Comparison of ENCODE assay signal across 25 mouse cellular contexts in genomic region chr3:21835526-21835925, GRCm38 (mm10).
A peak's percentile ranks its signal among the peaks of the same experiment; 100 is the strongest.
DNase-seq lines count a peak whose midpoint lies in the region; ATAC-seq and TF ChIP-seq lines count a peak whose summit lies in the region.
"Had no signal": no experiment of that assay in that cellular context is flagged by ENCODE, and none has a peak within 500 bp of the region (broad histone marks: within the 10 kb centered on the region; RNA-seq: fewer than 3 reads in every experiment).

No protein-coding gene starts in this region.

- H3K27ac ChIP-seq in midbrain, postnatal 0 days (ENCODE audit: low read depth, low read length), result no peak overlapping the region
- H3K27ac ChIP-seq in midbrain, embryonic 13.5 days, result no peak overlapping the region
- H3K27ac ChIP-seq: embryonic facial prominence, embryonic 12.5 days; forebrain, embryonic 12.5 days; heart, adult 2 months; heart, embryonic 13.5 days; hindbrain, postnatal 0 days; kidney, postnatal 0 days; midbrain, embryonic 12.5 days had no signal

- H3K27me3 ChIP-seq in midbrain, postnatal 0 days (ENCODE audit: insufficient read depth, low read length), result no peaks in the 10 kb centered on the region
- no peaks in the 10 kb centered on the region for H3K27me3 ChIP-seq in midbrain, embryonic 13.5 days
- H3K27me3 ChIP-seq: embryonic facial prominence, embryonic 12.5 days; forebrain, embryonic 12.5 days; heart, embryonic 13.5 days; midbrain, embryonic 12.5 days had no signal

- H3K9me3 ChIP-seq in midbrain, postnatal 0 days (ENCODE audit: low read length), result no peaks in the 10 kb centered on the region
- no peaks in the 10 kb centered on the region for H3K9me3 ChIP-seq in midbrain, embryonic 13.5 days
- H3K9me3 ChIP-seq: embryonic facial prominence, embryonic 12.5 days; forebrain, embryonic 12.5 days; heart, embryonic 13.5 days; midbrain, embryonic 12.5 days had no signal

- ATAC-seq in midbrain, postnatal 0 days (ENCODE audit: low FRiP score), result no peak
- no peak for ATAC-seq in midbrain, embryonic 13.5 days
- no peak for ATAC-seq in megakaryocyte-erythroid progenitor cell, adult 5-6 weeks (replicated peaks; ENCODE audit: low FRiP score, low TSS enrichment, poor library complexity, severe bottlenecking)
- ATAC-seq: CD4-positive, CD25-positive, alpha-beta regulatory T cell, adult 4 months; hindbrain, postnatal 0 days; intestine, embryonic 16.5 days had no signal

- WGBS in midbrain, postnatal 0 days, result 75% methylated on average over 1 of the region's 1 CpGs
- 90% methylated on average over 1 of the region's 1 CpGs for WGBS in midbrain, embryonic 13.5 days

- H3K36me3 ChIP-seq in midbrain, postnatal 0 days (ENCODE audit: insufficient read depth, low read length), result no peaks in the 10 kb centered on the region
- H3K36me3 ChIP-seq in midbrain, embryonic 13.5 days, result no peaks in the 10 kb centered on the region
- H3K36me3 ChIP-seq: embryonic facial prominence, embryonic 12.5 days; forebrain, embryonic 12.5 days; heart, embryonic 13.5 days; midbrain, embryonic 12.5 days had no signal

- H3K4me1 ChIP-seq in midbrain, postnatal 0 days (ENCODE audit: insufficient read depth, low read length), result no peaks in the 10 kb centered on the region
- H3K4me1 ChIP-seq in midbrain, embryonic 13.5 days (replicated peaks), result no peaks in the 10 kb centered on the region
- H3K4me1 ChIP-seq: embryonic facial prominence, embryonic 12.5 days had no signal

- no peak overlapping the region for H3K4me2 ChIP-seq in midbrain, postnatal 0 days (ENCODE audit: low read depth, low read length, poor library complexity, severe bottlenecking)
- no peak overlapping the region for H3K4me2 ChIP-seq in midbrain, embryonic 13.5 days (replicated peaks)
- H3K4me2 ChIP-seq: embryonic facial prominence, embryonic 12.5 days; forebrain, embryonic 12.5 days; heart, embryonic 13.5 days; liver, embryonic 11.5 days; midbrain, embryonic 12.5 days had no signal

- peak; percentile 25 for DNase-seq in adrenal gland, postnatal 10 days
- no peak for DNase-seq in adrenal gland, postnatal 4 days (ENCODE audit: low spot score in 2 of 2)
- peak; percentile 10 for DNase-seq in gastrocnemius, postnatal 25 days
- no peak for DNase-seq in gastrocnemius, adult 8-10 months (ENCODE audit: low spot score in 2 of 2)
- peak; percentile 24 for DNase-seq in midbrain, postnatal 0 days (ENCODE audit: low spot score)
- no peak for DNase-seq in B cell, adult 2 months
- DNase-seq: adrenal gland, adult 2 months; cerebellum, adult 11 months; heart, adult 2 months; heart, postnatal 14 days; lung, adult 18-20 months; lung, postnatal 14 days; right cerebral cortex, postnatal 14 days; spleen, adult 18-20 months had no signal

- no peak overlapping the region for H3K4me3 ChIP-seq in midbrain, postnatal 0 days (ENCODE audit: low read depth, low read length)
- H3K4me3 ChIP-seq in midbrain, embryonic 13.5 days (replicated peaks), result no peak overlapping the region
- H3K4me3 ChIP-seq: embryonic facial prominence, embryonic 12.5 days; forebrain, embryonic 12.5 days; heart, adult 2 months; heart, embryonic 13.5 days; midbrain, embryonic 12.5 days had no signal

- no peak overlapping the region for H3K9ac ChIP-seq in midbrain, postnatal 0 days (replicated peaks; ENCODE audit: low read length, poor library complexity, severe bottlenecking)
- no peak overlapping the region for H3K9ac ChIP-seq in midbrain, embryonic 13.5 days (replicated peaks)
- H3K9ac ChIP-seq: embryonic facial prominence, embryonic 12.5 days; forebrain, embryonic 12.5 days; heart, embryonic 13.5 days; midbrain, embryonic 12.5 days had no signal

- no peak for TF ChIP-seq CTCF in midbrain, postnatal 0 days (IDR thresholded peaks at IDR 0.05)

Comparison
In these comparisons a context has a peak if more than half of its experiments do, and no peak if none do; other contexts are left out.
1. DNase-seq: peak in adrenal gland, postnatal 10 days (single experiment), gastrocnemius, postnatal 25 days (single experiment) and midbrain, postnatal 0 days (single experiment); none in adrenal gland, postnatal 4 days (0 of 2), gastrocnemius, adult 8-10 months (0 of 2) and B cell, adult 2 months (0 of 2).